Mouse (Mus musculus): ENCODE measurements at regions not wholly inside any gene's neighbourhood (a gene's known extent, or its start where the extent isn't known, plus 50 kb on each side); places are given as distances from the start of the nearest gene placed in this dataset.

DNA sequence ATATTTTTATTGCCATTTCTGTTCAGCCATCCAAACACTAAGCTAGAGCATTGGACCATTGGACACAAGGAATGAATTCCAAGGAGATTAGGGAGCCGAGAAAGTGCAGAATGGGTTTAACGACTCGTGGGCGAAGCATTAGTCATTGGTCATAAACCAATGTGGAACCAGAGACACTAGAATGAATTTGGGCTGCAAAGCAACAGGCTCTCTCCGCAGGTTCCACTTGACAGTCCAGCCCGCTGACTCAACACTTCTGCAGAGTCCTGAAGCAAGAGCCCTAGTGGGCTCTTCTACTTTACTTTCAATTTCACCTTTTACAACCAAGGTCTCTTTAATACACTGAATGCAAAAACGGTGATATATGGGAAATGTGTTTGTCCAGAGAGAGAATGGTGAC lies 388.0 kb downstream of the Atp23 start:
- TF ChIP-seq POLR2A (IDR thresholded peaks at IDR 0.05; ENCODE audit: insufficient read depth, low read depth, low read length) (no peak), CTCF (IDR thresholded peaks at IDR 0.05) (no peak)

All from heart, adult 2 months (tissue).